7 mouse cellular contexts compared by ENCODE assay signal in genomic region chr4:147268735-147269134, GRCm38 (mm10). TPM values are rescaled to one million over a fixed set of nuclear protein-coding genes. Genes with fewer than 3 reads are reported as not detected.
A peak's percentile ranks its signal among the peaks of the same experiment; 100 is the strongest.
DNase-seq lines count a peak whose midpoint lies in the region.
"Not testable (repeated sequence)": the region's sequence is repeated elsewhere in the genome, so short reads cannot be mapped to it uniquely, and the experiment has no call there.
"Had no signal": no experiment of that assay in that cellular context is flagged by ENCODE, and none has a peak within 500 bp of the region (broad histone marks: within the 10 kb centered on the region; RNA-seq: fewer than 3 reads in every experiment).

No protein-coding gene starts in this region.

- DNase-seq in R1 (ENCODE audit: low read depth, low spot score), result peak; percentile 39
- peak; percentile 16 for DNase-seq in ZHBTc4 (ENCODE audit: low read depth, low spot score)
- DNase-seq in gastrocnemius, postnatal 25 days, result peak; percentile 5
- DNase-seq in heart, adult 11 months, result peak; percentile 92
- DNase-seq in heart, embryonic 10.5 days (ENCODE audit: low spot score), result peak; percentile 39

- H3K27ac ChIP-seq in heart, embryonic 10.5 days, result not testable (repeated sequence)

- peaks cover 30% of the 10 kb centered on the region for H3K9me3 ChIP-seq in heart, embryonic 10.5 days

- not testable (repeated sequence) for H3K4me3 ChIP-seq in heart, embryonic 10.5 days

- H3K36me3 ChIP-seq in heart, embryonic 10.5 days, result not testable (repeated sequence)

- H3K4me1 ChIP-seq in heart, embryonic 10.5 days, result not testable (repeated sequence)

- 85% methylated on average over 25 of the region's 25 CpGs for WGBS in heart, embryonic 10.5 days

- not testable (repeated sequence) for H3K27me3 ChIP-seq in heart, embryonic 10.5 days (ENCODE audit: insufficient read depth, poor library complexity, severe bottlenecking)

RNA-seq across cellular contexts. Expression of gene Zfp988, which starts 36.7 kb away (rescaled TPM):
- total RNA-seq in gastrocnemius, postnatal 25 days (2021), result not detected
- polyA plus RNA-seq in heart, embryonic 10.5 days (2016; fragmentation: Nextera tagmentation; extraction: Ambion mirVana), result 0.11 and 0.16 TPM in 2 replicates
- total RNA-seq: CH12.LX had no signal
- polyA plus RNA-seq: adrenal gland, adult 2 months had no signal

Comparison
In these comparisons a context has a peak if more than half of its experiments do, and no peak if none do; other contexts are left out.
1. DNase-seq: peak in every context shown above with its lines; median percentile 92 in heart, adult 11 months; 39 in R1; 39 in heart, embryonic 10.5 days; 16 in ZHBTc4; 5 in gastrocnemius, postnatal 25 days.